17 mouse cellular contexts compared by ENCODE assay signal in genomic region chr10:117896911-117897643, GRCm38 (mm10). TPM values are rescaled to one million over a fixed set of nuclear protein-coding genes. Genes with fewer than 3 reads are reported as not detected.
DNase-seq lines count a peak whose midpoint lies in the region; ATAC-seq and TF ChIP-seq lines count a peak whose summit lies in the region.
"Had no signal": no experiment of that assay in that cellular context is flagged by ENCODE, and none has a peak within 500 bp of the region (broad histone marks: within the 10 kb centered on the region; RNA-seq: fewer than 3 reads in every experiment).

No protein-coding gene starts in this region.

- no peak for ATAC-seq in forebrain, embryonic 15.5 days (replicated peaks)
- ATAC-seq: forebrain, embryonic 13.5 days; hindbrain, postnatal 0 days; Patski had no signal

- no peak overlapping the region for H3K4me3 ChIP-seq in thymus, adult 2 months (ENCODE audit: control insufficient read depth, insufficient read depth, low read length)
- H3K4me3 ChIP-seq in forebrain, embryonic 15.5 days = no peak overlapping the region
- H3K4me3 ChIP-seq: embryonic facial prominence, embryonic 12.5 days; forebrain, embryonic 13.5 days; myocyte had no signal

- TF ChIP-seq CTCF in thymus, adult 2 months (IDR thresholded peaks at IDR 0.05; ENCODE audit: borderline replicate concordance, control insufficient read depth, extremely low read depth, insufficient read depth, low read length, poor library complexity) = no peak

- TF ChIP-seq POLR2A in thymus, adult 2 months (IDR thresholded peaks at IDR 0.05; ENCODE audit: control insufficient read depth, extremely low read depth, insufficient read depth, low read length, poor library complexity) = no peak

- DNase-seq in thymus, adult 2 months = no peak
- DNase-seq in thymus, postnatal 14 days = no peak
- DNase-seq in heart, postnatal 14 days = peak; percentile 16 to 21
- peak; percentile 45 for DNase-seq in kidney, postnatal 10 days
- peak; percentile 57 for DNase-seq in yolk sac, embryonic 10.5 days (ENCODE audit: low spot score)
- DNase-seq in layer of hippocampus, postnatal 10 days (ENCODE audit: low spot score in 2 of 2) = no peak
- DNase-seq in cerebellum, postnatal 25 days = no peak
- DNase-seq: cerebellum, adult 8-10 months; lung, embryonic 14.5 days had no signal

- H3K4me2 ChIP-seq in forebrain, embryonic 15.5 days (replicated peaks) = no peak overlapping the region
- H3K4me2 ChIP-seq: embryonic facial prominence, embryonic 12.5 days; forebrain, embryonic 13.5 days; lung, embryonic 14.5 days; midbrain, embryonic 11.5 days had no signal

- WGBS in thymus, adult 2 months = 82% methylated on average over 12 of the region's 12 CpGs
- 79% methylated on average over 12 of the region's 12 CpGs for WGBS in forebrain, embryonic 15.5 days

- 0 out of 2 replicates have a peak overlapping the region, but pooled peaks have one; percentile 36 for H3K27ac ChIP-seq in thymus, adult 2 months (ENCODE audit: control insufficient read depth, insufficient read depth, low read length)
- no peak overlapping the region for H3K27ac ChIP-seq in forebrain, embryonic 15.5 days (replicated peaks)
- H3K27ac ChIP-seq: embryonic facial prominence, embryonic 12.5 days; forebrain, embryonic 13.5 days; hindbrain, postnatal 0 days had no signal

- peaks cover 35% of the 10 kb centered on the region for H3K4me1 ChIP-seq in thymus, adult 2 months (replicated peaks; ENCODE audit: control insufficient read depth, insufficient read depth, low read length)
- no peaks in the 10 kb centered on the region for H3K4me1 ChIP-seq in forebrain, embryonic 15.5 days
- H3K4me1 ChIP-seq: forebrain, embryonic 13.5 days had no signal

- H3K27me3 ChIP-seq in thymus, adult 2 months (ENCODE audit: control insufficient read depth, insufficient read depth, low read length) = no peaks in the 10 kb centered on the region
- H3K27me3 ChIP-seq in forebrain, embryonic 15.5 days = no peaks in the 10 kb centered on the region
- H3K27me3 ChIP-seq: CH12.LX; embryonic facial prominence, embryonic 12.5 days; forebrain, embryonic 13.5 days; Patski had no signal

- no peak overlapping the region for H3K9ac ChIP-seq in forebrain, embryonic 15.5 days (replicated peaks)
- H3K9ac ChIP-seq: embryonic facial prominence, embryonic 12.5 days; forebrain, embryonic 13.5 days; lung, embryonic 14.5 days had no signal

- intact Hi-C loops in heart, postnatal 14 days (cut with DNase I) = loop anchor here (5.0 kb wide), 1 partner anchor 50 kb away; the partner anchor contains the start of gene Rap1b

- no peaks in the 10 kb centered on the region for H3K36me3 ChIP-seq in thymus, adult 2 months (ENCODE audit: control insufficient read depth, insufficient read depth, low read length)
- no peaks in the 10 kb centered on the region for H3K36me3 ChIP-seq in forebrain, embryonic 15.5 days
- H3K36me3 ChIP-seq: embryonic facial prominence, embryonic 12.5 days had no signal

- no peaks in the 10 kb centered on the region for H3K9me3 ChIP-seq in forebrain, embryonic 15.5 days
- H3K9me3 ChIP-seq: embryonic facial prominence, embryonic 12.5 days; forebrain, embryonic 13.5 days had no signal

RNA-seq across cellular contexts. Expression of gene Rap1b, which starts 51.2 kb away (rescaled TPM):
- polyA plus RNA-seq in thymus, adult 2 months (2012; rRNA removed) = 59.8 and 60.9 TPM in 2 replicates
- total RNA-seq in heart, postnatal 14 days (2021) = 10 to 100 TPM; 68.6 to 72.2 TPM
- 10 to 100 TPM; 97.5 to 99.8 TPM for total RNA-seq in layer of hippocampus, postnatal 10 days (2021)
- 132 and 138 TPM in 2 replicates for polyA plus RNA-seq in forebrain, embryonic 15.5 days (2015; fragmentation: Nextera tagmentation; extraction: Ambion mirVana)

Comparison
In these comparisons a context has a peak if more than half of its experiments do, and no peak if none do; other contexts are left out.
1. DNase-seq: peak in heart, postnatal 14 days (2 of 2), kidney, postnatal 10 days (single experiment) and yolk sac, embryonic 10.5 days (single experiment); none in thymus, adult 2 months (single experiment), thymus, postnatal 14 days (single experiment), layer of hippocampus, postnatal 10 days (0 of 2) and cerebellum, postnatal 25 days (0 of 2).